Mouse (Mus musculus) heart, postnatal 10 days (tissue): ENCODE measurements around the gene Pkp4. TPM values are rescaled to one million over a fixed set of nuclear protein-coding genes. Genes with fewer than 3 reads are reported as not detected.

Source experiments
- DNase-seq, 2 experiments: peaks; one replicate each; pipeline ENCODE4 v3.0.0; 2021
- intact Hi-C: fragments of 180-260 bp; cut with DNase I; formaldehyde crosslinking; loops from one replicate; pipeline ENCODE4 v1.15.1; 2025
- total RNA-seq, 2 experiments: library from RNA; stranded (reverse); gene quantifications; 2 replicates each; pipeline ENCODE4 v1.2.3; 2021

Pkp4 gene
- total RNA-seq, 2 experiments from 2014 or later, result 191 to 198 TPM

GRCm38 (mm10) chr2:59212846-59213245 is 52.2 kb downstream of the Pkp4 start:
- intact Hi-C loops, result no loop called here
- no peak for DNase-seq

GRCm38 (mm10) chr2:59217931-59218330 is 57.3 kb downstream of the Pkp4 start:
- DNase-seq, result no peak
- intact Hi-C loops, result no loop called here

- intact Hi-C loops, result no loop called here
- peak; percentile 54 to 66 for DNase-seq
Observed at GRCm38 (mm10) chr2:59219997-59220789, 59.5 kb downstream of the Pkp4 start.

- intact Hi-C loops, result loop anchor here (5.0 kb wide), 1 partner anchor 176 kb away; no protein-coding TSS in a partner anchor
- no peak for DNase-seq
Observed at GRCm38 (mm10) chr2:59226383-59226782, 65.7 kb downstream of the Pkp4 start.

- intact Hi-C loops, result loop anchor here (5.0 kb wide), 1 partner anchor 175 kb away; no protein-coding TSS in a partner anchor
- no peak for DNase-seq
Observed at GRCm38 (mm10) chr2:59227011-59227410, 66.4 kb downstream of the Pkp4 start.

GRCm38 (mm10) chr2:59227508-59228263 is 67.0 kb downstream of the Pkp4 start:
- intact Hi-C loops, result loop anchor here (5.0 kb wide), 1 partner anchor 175 kb away; no protein-coding TSS in a partner anchor
- no peak for DNase-seq

- intact Hi-C loops, result loop anchor here (5.0 kb wide), 1 partner anchor 173 kb away; no protein-coding TSS in a partner anchor
- DNase-seq, result no peak
Observed at GRCm38 (mm10) chr2:59229250-59229895, 68.7 kb downstream of the Pkp4 start.

GRCm38 (mm10) chr2:59230656-59231055 is 70.0 kb downstream of the Pkp4 start:
- intact Hi-C loops, result loop anchor here (5.0 kb wide), 1 partner anchor 68 kb away; the partner anchor contains the start of genes Ccdc148 and Pkp4
- no peak for DNase-seq

- intact Hi-C loops, result loop anchor here (5.0 kb wide), 1 partner anchor 69 kb away; the partner anchor contains the start of genes Ccdc148 and Pkp4
- DNase-seq, result no peak
Observed at GRCm38 (mm10) chr2:59231514-59231913, 70.9 kb downstream of the Pkp4 start.

GRCm38 (mm10) chr2:59233294-59233923 is 72.8 kb downstream of the Pkp4 start:
- peak; percentile 23 to 51 for DNase-seq
- intact Hi-C loops, result loop anchor here (5.0 kb wide), 1 partner anchor 71 kb away; the partner anchor contains the start of genes Ccdc148 and Pkp4

GRCm38 (mm10) chr2:59233936-59234335 is 73.3 kb downstream of the Pkp4 start:
- intact Hi-C loops, result loop anchor here (5.0 kb wide), 1 partner anchor 72 kb away; the partner anchor contains the start of genes Ccdc148 and Pkp4

GRCm38 (mm10) chr2:59234537-59234936 is 73.9 kb downstream of the Pkp4 start:
- no peak for DNase-seq
- intact Hi-C loops, result loop anchor here (5.0 kb wide), 1 partner anchor 72 kb away; the partner anchor contains the start of genes Ccdc148 and Pkp4

More at GRCm38 (mm10) chr2:59233936-59234335, 73.3 kb downstream of the Pkp4 start:
- no peak for DNase-seq

- no peak for DNase-seq
- intact Hi-C loops, result no loop called here
Observed at GRCm38 (mm10) chr2:59239841-59240395, 79.3 kb downstream of the Pkp4 start.

- DNase-seq, result no peak
- intact Hi-C loops, result no loop called here
Observed at GRCm38 (mm10) chr2:59242117-59242516, 81.5 kb downstream of the Pkp4 start.

GRCm38 (mm10) chr2:59244273-59245097 is 83.8 kb downstream of the Pkp4 start:
- intact Hi-C loops, result no loop called here
- no peak for DNase-seq

GRCm38 (mm10) chr2:59245098-59245388 is 84.4 kb downstream of the Pkp4 start:
- DNase-seq, result no peak
- intact Hi-C loops, result no loop called here

GRCm38 (mm10) chr2:59248806-59249205 is 88.2 kb downstream of the Pkp4 start:
- no peak for DNase-seq
- intact Hi-C loops, result no loop called here

- intact Hi-C loops, result no loop called here
- DNase-seq, result no peak
Observed at GRCm38 (mm10) chr2:59252818-59253217, 92.2 kb downstream of the Pkp4 start.

- no peak for DNase-seq
- intact Hi-C loops, result no loop called here
Observed at GRCm38 (mm10) chr2:59253435-59253834, 92.8 kb downstream of the Pkp4 start.
